Mouse (Mus musculus) lung, postnatal 10 days (tissue): ENCODE results near the gene Arhgap17.
A peak's percentile ranks its signal among the peaks of the same experiment; 100 is the strongest.

Experiments used
- DNase-seq: peaks from one replicate; pipeline ENCODE4 v3.0.0; 2021

The Arhgap17 gene

DNA sequence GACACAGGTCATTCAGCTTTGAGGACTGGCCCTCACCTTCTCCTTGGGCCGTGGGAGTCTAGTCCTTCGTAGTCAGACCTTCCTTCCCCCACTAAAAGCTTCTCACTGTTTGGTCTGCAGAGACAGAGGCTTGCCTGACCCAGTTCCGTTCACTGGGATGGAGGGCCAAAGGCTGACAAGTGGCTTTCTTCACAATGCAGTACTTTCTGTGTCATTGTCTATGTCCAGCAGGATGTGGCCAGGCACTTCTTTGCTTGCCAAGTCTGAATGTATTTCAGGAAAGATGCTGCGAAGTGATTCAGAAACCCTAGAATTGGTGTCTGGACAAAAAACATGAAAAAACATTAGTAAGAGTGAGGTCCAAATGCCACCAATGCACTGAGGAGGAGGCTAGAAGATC, 89.9 kb downstream of the Arhgap17 start:
- no peak for DNase-seq

DNA sequence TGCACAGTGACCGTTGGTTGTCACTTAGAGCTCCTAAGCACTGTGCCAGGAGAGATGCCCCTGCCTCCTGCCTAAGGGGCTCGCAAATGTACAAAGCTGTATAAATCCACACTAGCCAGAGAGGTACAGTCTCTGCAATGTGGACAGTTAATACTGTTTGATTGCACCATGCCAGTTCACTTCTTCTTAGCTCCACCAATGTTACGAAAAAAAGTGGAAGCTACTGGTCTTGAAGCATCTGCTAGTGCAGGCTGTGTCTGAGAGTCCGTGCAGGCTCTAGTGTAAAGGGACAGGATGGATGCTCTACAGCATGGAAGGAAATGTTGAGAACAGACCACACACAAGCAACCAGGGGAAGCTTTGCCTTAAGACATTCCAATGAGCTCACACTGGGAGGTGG, 93.1 kb downstream of the Arhgap17 start:
- DNase-seq = no peak

DNA sequence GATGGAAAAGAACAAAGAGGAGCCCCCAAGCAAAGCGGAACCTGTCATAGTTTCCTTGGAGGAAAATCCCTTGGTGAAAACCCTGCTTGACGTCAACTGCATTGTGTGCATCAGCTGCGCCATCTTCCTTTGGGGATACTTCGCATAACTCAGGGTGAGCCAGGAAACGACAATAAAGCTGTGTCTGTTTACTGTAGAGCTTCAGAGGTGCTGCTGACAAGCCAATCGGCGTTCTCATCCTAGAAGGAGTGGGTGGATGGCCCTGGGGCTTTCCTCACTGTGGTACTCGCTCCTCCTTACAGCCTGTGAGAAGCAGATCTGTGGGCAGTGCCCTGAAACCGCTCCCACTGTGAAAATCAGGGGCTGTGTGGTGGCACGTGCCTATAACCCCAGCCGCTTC, 96.7 kb downstream of the Arhgap17 start:
- DNase-seq = no peak

DNA sequence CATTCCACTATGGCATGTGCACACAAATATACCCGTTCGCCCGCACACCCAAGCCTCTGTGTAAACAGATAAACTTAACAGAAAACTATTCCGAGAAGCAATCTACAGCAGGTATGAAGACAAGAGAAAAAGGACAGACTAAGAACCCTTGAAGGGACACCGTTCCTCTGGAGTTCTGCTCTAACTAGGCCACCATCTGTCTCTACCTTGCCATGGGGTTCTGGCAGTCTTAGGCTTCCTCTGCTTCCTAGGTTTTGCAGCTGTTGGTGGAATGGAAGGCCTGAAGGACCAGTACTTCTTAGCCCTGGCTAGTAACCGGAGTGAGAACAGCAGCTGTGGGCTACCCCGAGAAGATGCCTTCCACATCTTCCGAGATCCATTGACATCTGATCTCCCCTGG, 111.6 kb downstream of the Arhgap17 start:
- no peak for DNase-seq

DNA sequence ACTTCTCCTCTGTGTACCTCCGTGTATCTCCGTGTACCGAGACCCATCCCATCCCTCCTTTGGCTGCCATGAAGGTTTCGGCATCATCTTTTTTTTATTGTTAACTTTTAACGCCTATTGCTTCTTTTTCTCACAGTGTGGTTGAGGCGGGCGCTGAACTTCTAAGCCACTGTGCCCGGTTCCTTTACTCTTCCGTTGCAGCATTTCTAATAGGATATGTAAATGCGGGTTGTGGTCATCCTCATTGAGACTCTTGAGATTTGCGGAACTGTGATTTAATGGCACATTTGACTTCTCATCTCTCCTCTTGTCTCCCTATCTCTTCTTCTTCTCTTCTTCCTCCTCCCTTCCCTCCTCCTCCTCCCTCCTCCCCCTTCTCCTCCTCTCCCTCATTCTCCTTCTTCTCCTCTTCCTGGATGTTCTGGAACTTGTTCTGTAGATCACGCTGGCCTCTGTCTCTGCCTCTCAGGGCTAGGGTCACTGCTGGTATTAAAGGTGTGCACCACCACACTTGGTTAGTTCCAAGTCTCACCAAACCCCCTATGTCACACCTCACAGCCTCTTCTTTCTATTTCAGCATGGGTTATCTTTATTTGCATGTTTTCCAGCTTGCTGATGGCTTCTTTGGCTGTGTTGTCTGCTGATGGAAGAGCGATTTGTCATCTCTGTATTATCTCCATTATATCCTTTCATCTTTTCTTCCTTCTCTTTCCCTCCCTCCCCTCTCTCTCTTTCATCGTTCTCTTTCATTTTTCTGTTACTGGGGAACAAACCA, 115.3 kb downstream of the Arhgap17 start:
- DNase-seq = no peak

DNA sequence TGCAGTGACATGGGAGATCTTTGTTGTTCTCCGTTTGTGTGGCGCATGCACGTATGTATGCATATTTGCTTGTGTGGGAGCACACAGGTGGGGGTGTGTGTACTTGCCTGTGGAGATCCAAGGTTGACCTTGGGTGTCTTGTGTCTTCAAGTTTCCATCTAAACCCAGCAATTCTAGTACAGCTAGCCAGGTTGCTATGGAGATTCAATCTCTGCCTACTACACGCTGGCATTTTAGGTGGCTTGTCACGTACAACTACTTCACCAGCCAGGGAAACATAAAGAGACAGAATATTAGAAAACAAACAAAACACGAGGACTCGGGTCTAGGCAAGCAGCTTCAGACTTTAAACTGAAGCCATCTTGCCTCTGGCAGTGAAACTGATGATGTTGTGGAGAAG, 116.3 kb downstream of the Arhgap17 start:
- DNase-seq = no peak

DNA sequence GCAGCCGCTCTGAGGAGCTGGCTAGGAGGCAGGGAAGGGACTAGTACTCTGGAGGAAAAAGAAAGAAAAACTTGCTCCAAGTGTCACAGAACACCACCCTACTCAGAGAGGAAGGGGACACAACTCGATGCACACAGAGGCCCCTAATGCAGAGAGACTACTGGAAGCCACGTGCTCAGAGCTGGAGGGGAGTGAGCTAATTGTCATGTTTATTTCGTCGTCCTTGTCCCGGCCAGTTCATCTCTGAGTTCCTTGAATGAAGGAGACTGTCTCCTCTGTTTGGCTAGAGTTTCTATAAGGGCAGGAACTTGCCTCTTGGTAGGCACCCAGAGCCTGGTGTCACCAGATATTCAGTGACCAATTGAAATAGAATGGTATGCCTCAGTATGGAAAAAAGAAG, 118.4 kb downstream of the Arhgap17 start:
- DNase-seq = no peak

DNA sequence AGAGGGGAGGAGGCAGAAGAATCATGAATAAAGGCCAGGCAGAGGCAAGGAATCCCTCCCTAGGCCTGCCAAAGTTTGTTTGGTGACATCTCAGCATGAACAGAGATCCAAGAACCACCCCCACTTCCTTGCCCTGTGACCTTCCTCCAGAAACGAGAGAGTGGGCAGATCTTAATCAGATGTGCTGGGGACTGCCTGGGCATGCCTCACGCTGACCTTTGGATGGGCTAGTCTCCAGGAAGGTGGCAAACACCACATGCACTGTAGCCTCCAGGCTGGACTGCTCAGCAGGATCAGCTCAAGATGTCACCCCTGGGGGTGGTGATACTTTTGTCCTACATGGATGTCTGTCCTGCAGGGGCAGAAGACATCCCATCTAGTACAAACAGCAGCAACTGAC, 121.5 kb downstream of the Arhgap17 start:
- no peak for DNase-seq

DNA sequence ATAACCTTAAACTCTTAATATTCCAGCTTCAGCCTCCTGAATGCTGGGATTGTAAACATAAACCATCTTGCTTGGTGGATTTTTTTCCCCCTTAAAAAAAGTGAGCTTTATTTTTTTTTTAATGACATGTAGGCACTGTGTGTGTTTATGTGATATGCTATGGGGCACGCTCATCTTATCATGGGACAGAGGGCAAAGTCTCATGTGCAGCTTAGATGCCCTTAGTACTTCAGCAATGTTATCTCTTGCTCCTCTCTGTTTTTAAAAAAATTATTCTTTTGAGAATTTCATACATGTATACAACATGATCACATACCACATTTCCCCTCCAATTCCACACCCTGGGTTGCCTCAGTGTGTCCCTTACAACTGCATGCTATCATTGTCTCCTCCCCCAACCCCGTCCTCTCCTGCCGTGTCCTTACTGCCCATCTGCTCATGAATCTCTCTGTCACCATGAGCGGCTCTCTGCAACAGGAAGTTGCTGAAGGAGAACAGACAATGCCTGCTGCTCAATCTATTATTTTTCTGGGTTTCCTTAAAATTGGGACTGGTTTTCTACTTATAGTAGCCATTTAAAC, 123.1 kb downstream of the Arhgap17 start:
- DNase-seq = no peak

DNA sequence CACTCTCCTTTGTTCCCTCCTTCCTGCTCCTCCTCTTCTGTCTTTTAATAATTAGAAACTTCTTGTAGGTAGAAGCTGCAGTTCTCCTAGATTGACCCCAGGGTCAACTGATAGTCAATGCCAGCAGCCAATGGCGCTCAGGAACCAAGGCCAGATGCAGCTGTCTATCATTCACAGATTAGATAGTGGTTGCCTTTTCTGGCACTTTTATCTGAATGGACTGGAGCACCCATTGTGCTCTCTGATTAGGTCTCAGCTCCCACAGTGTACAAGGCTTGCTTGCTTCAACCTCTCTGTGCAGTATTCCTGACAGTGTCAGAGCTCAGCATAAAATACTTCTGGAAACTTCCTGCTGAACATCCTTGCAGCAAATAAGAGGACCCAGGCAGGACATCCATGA, 124.9 kb downstream of the Arhgap17 start:
- DNase-seq = no peak

DNA sequence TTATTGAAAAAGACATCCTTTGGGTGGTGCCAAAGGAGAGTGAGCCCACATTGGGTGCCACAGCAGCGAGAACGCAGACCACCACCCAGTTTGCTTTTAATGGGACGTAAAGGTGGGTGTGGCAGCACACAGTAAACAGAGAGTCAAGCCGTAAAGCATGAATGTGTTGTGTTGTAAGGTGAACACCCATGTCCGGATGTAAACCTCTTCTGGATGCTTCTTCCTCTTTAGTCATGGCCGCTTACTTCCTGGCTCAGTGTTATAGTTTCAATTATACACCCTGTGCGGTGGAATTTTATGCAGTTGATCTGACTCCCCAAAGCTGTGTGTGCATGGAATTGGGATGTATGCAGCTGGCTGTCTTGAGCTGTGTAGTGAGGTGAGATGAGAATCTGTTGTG, 127.5 kb downstream of the Arhgap17 start:
- DNase-seq = no peak

DNA sequence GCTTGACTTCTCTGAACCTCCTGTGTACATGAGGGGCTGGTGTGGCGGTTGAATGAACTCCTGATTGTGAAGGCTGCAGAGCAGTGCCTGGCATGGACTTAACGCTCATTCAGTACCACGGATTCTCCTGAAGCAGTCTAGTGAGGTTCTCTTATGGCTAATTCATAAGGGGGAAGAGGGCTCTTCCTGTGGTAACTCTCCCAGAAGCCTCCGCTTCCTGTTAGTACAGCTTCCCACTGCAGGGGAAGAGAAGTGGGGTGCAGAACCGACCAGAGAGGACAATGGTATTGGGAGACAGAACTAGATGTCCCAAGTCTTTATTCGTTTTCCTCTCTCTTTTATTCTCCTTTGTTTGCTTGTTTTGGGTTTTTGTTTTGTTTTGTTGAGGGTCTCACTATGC, 129.7 kb downstream of the Arhgap17 start:
- DNase-seq = no peak

DNA sequence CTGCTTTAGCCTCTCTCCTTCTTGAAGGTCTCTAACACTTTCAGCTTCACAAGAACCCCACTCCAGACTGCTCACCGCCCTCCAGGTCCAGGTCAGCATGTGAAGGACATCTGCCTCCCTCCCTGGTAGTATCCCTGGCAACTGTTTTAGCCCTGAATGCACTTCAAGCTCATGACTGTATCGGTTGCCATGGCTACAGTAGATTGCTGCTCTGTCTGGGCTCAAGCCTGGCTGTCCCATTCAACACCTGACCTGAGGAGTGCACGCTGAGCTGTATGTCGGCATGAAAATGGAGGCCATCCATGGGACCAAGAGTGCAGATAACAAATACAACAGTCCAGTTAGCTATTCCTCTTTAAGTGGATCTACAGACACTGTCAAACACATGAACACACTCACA, 131.1 kb downstream of the Arhgap17 start:
- no peak for DNase-seq

DNA sequence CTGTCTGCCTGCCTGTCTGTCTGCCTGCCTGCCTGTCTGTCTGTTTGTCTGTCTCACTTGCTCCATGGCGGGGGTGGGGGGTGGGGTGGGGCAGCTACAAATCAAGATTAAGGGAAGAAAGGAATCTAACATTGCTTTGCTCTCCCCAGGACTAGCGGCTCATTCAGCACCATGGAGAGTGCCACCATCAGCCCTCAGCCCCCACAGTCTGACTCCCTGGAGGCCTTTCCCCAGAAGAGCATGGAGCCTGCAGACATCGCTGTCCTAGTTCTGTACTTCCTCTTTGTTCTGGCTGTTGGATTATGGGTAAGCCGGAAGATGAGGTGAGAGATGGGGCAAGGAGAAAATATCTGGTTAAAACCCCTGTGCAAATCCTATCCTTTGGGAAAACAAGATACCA, 134.3 kb downstream of the Arhgap17 start:
- DNase-seq = peak; percentile 46
